Mouse (Mus musculus): ENCODE results near the gene Psen1.

- TF ChIP-seq CTCF (conservative IDR thresholded peaks at IDR 0.05; ENCODE audit: insufficient read depth, insufficient read length, low read depth, low read length) (no peak), POLR2A (IDR thresholded peaks at IDR 0.05; ENCODE audit: low read depth, low read length) (no peak)
Observed at GRCm38 (mm10) chr12:83775621-83776020, 87.7 kb downstream of the Psen1 start.

Data from kidney, adult 2 months (tissue).